Mouse (Mus musculus) MEL (cell line): Measurements from ENCODE around the gene Ppp2r2c. TPM values are rescaled to one million over a fixed set of nuclear protein-coding genes. Genes with fewer than 3 reads are reported as not detected.

Source experiments
- DNase-seq: peaks from one replicate; pipeline ENCODE4 v3.0.0; 2011; ENCODE audit warnings: low read depth, low spot score
- H3K27ac ChIP-seq: 2 replicates; pipeline ENCODE4 v1.5.1; 2012; ENCODE audit warnings: low read depth, mild to moderate bottlenecking, control low read depth, low read length, moderate library complexity; ENCODE audit not compliant: control insufficient read depth
- H3K27me3 ChIP-seq, 2 experiments: fragments of 150-350 bp in 1 of 2; sonication (generic) in 1 of 2; 2 replicates each; pipeline ENCODE4 v1.6.1; 2012; ENCODE audit warnings: low read length in 2 of 2, mild to moderate bottlenecking in 2 of 2, improper control_type of control experiment in 1 of 2, moderate library complexity in 1 of 2; ENCODE audit not compliant: insufficient read depth in 2 of 2, control insufficient read depth in 1 of 2
- H3K36me3 ChIP-seq, 2 experiments: 2 replicates each; pipeline ENCODE4 v1.6.1; 2012 to 2014; ENCODE audit warnings: low read length in 2 of 2, improper control_type of control experiment in 1 of 2, inconsistent platforms in 1 of 2, mild to moderate bottlenecking in 1 of 2; ENCODE audit not compliant: insufficient read depth in 2 of 2, control insufficient read depth in 1 of 2
- H3K4me1 ChIP-seq, 2 experiments: fragments of 150-350 bp in 1 of 2; sonication (generic) in 1 of 2; 2 replicates each; pipeline ENCODE4 v1.6.1; 2012; ENCODE audit warnings: low read length in 2 of 2, improper control_type of control experiment in 1 of 2, mild to moderate bottlenecking in 1 of 2; ENCODE audit not compliant: insufficient read depth in 2 of 2, control insufficient read depth in 1 of 2
- H3K4me3 ChIP-seq, 2 experiments: fragments of 150-350 bp in 1 of 2; sonication (generic) in 1 of 2; 2 replicates each; pipeline ENCODE4 v1.5.1; 2012; ENCODE audit warnings: low read depth in 2 of 2, low read length in 2 of 2, mild to moderate bottlenecking in 2 of 2, moderate library complexity in 2 of 2, control low read depth in 1 of 2, improper control_type of control experiment in 1 of 2; ENCODE audit not compliant: control insufficient read depth in 1 of 2, insufficient read depth in 1 of 2
- H3K79me2 ChIP-seq: 2 replicates; pipeline ENCODE4 v1.6.1; 2012; ENCODE audit warnings: mild to moderate bottlenecking, low read length, moderate library complexity; ENCODE audit not compliant: control insufficient read depth, poor library complexity, insufficient read depth
- H3K9ac ChIP-seq: 2 replicates; pipeline ENCODE4 v1.6.1; 2012; ENCODE audit warnings: low read depth, mild to moderate bottlenecking, control low read depth, low read length, moderate library complexity; ENCODE audit not compliant: control insufficient read depth, poor library complexity, severe bottlenecking
- H3K9me3 ChIP-seq: fragments of 150-350 bp; sonication (generic); replicated peaks from 2 replicates; pipeline ENCODE4 v1.6.1; 2012; ENCODE audit warnings: mild to moderate bottlenecking, low read length, improper control_type of control experiment, moderate library complexity; ENCODE audit not compliant: insufficient read depth
- BHLHE40 ChIP-seq: IDR thresholded peaks from 2 replicates; pipeline ENCODE4 v1.6.1; 2012; ENCODE audit warnings: low read depth, mild to moderate bottlenecking, inconsistent platforms, low read length, improper control_type of control experiment, borderline replicate concordance
- CTCF ChIP-seq, 3 experiments: IDR thresholded peaks in 2 of 3; conservative IDR thresholded peaks in 1 of 3; 2 replicates each; pipeline ENCODE4 v1.5.1; 2011 to 2012; ENCODE audit warnings: low read length in 3 of 3, low read depth in 2 of 3, mild to moderate bottlenecking in 2 of 3, improper control_type of control experiment in 1 of 3, inconsistent platforms in 1 of 3, mixed read lengths in 1 of 3, moderate library complexity in 1 of 3; ENCODE audit not compliant: control insufficient read depth in 1 of 3, insufficient read depth in 1 of 3, poor library complexity in 1 of 3, severe bottlenecking in 1 of 3
- E2F4 ChIP-seq: IDR thresholded peaks from 2 replicates; pipeline ENCODE4 v1.6.1; 2011; ENCODE audit warnings: low read depth, low read length, improper control_type of control experiment, borderline replicate concordance
- GABPA ChIP-seq: IDR thresholded peaks from 2 replicates; pipeline ENCODE4 v1.6.1; 2012; ENCODE audit warnings: low read depth, mild to moderate bottlenecking, inconsistent platforms, low read length, improper control_type of control experiment, moderate library complexity
- HCFC1 ChIP-seq: IDR thresholded peaks from 2 replicates; pipeline ENCODE4 v1.6.1; 2012; ENCODE audit warnings: low read depth, mild to moderate bottlenecking, inconsistent platforms, low read length, improper control_type of control experiment, moderate library complexity
- JUND ChIP-seq: IDR thresholded peaks from 2 replicates; pipeline ENCODE4 v1.6.1; 2011; ENCODE audit warnings: low read depth, mild to moderate bottlenecking, improper control_type of control experiment, low read length
- KAT2A ChIP-seq: conservative IDR thresholded peaks from 2 replicates; pipeline ENCODE4 v1.6.1; 2012; ENCODE audit warnings: low read depth, low read length, improper control_type of control experiment, inconsistent platforms
- MAFK ChIP-seq: IDR thresholded peaks from 2 replicates; pipeline ENCODE4 v1.6.1; 2011; ENCODE audit warnings: low read depth, mild to moderate bottlenecking, low read length, improper control_type of control experiment, borderline replicate concordance
- MAX ChIP-seq: IDR thresholded peaks from 2 replicates; pipeline ENCODE4 v1.6.1; 2011; ENCODE audit warnings: low read length, improper control_type of control experiment
- MEF2A ChIP-seq: IDR thresholded peaks from 2 replicates; pipeline ENCODE4 v1.6.1; 2014; ENCODE audit warnings: low read depth, mild to moderate bottlenecking, inconsistent platforms, low read length, improper control_type of control experiment; ENCODE audit not compliant: poor library complexity, insufficient replicate concordance, severe bottlenecking; ENCODE audit errors: extremely low read depth
- MXI1 ChIP-seq: IDR thresholded peaks from 2 replicates; pipeline ENCODE4 v1.6.1; 2011; ENCODE audit warnings: mild to moderate bottlenecking, low read depth, low read length, improper control_type of control experiment
- MYC ChIP-seq: IDR thresholded peaks from 2 replicates; pipeline ENCODE4 v1.6.1; 2011; ENCODE audit warnings: low read depth, mild to moderate bottlenecking, low read length, improper control_type of control experiment, moderate library complexity
- NELFE ChIP-seq: IDR thresholded peaks from 2 replicates; pipeline ENCODE4 v1.6.1; 2011; ENCODE audit warnings: low read depth, low read length, improper control_type of control experiment
- POLR2A ChIP-seq, 2 experiments: IDR thresholded peaks; 2 replicates each; pipeline ENCODE4 v1.6.1; 2011 to 2012; ENCODE audit warnings: low read length in 2 of 2, mild to moderate bottlenecking in 2 of 2, control low read depth in 1 of 2, improper control_type of control experiment in 1 of 2, low read depth in 1 of 2, moderate library complexity in 1 of 2; ENCODE audit not compliant: control insufficient read depth in 1 of 2, insufficient read depth in 1 of 2, poor library complexity in 1 of 2
- POLR2AphosphoS5 ChIP-seq: IDR thresholded peaks from 2 replicates; pipeline ENCODE4 v1.6.1; 2012; ENCODE audit warnings: low read depth, borderline replicate concordance, mild to moderate bottlenecking, inconsistent platforms, low read length, moderate library complexity, mixed read lengths
- RAD21 ChIP-seq: IDR thresholded peaks from 2 replicates; pipeline ENCODE4 v1.6.1; 2011; ENCODE audit warnings: mild to moderate bottlenecking, low read depth, low read length, improper control_type of control experiment
- RCOR1 ChIP-seq: IDR thresholded peaks from 2 replicates; pipeline ENCODE4 v1.6.1; 2012; ENCODE audit warnings: low read depth, mild to moderate bottlenecking, inconsistent platforms, low read length, improper control_type of control experiment
- TBP ChIP-seq: IDR thresholded peaks from 2 replicates; pipeline ENCODE4 v1.8.0; 2011; ENCODE audit warnings: low read depth, low read length, improper control_type of control experiment
- UBTF ChIP-seq: IDR thresholded peaks from 2 replicates; pipeline ENCODE4 v1.6.1; 2012; ENCODE audit warnings: low read depth, mild to moderate bottlenecking, inconsistent platforms, low read length, improper control_type of control experiment, moderate library complexity, borderline replicate concordance; ENCODE audit not compliant: insufficient read depth
- USF1 ChIP-seq: IDR thresholded peaks from 2 replicates; pipeline ENCODE4 v1.6.1; 2014; ENCODE audit warnings: low read depth, mild to moderate bottlenecking, inconsistent platforms, low read length, improper control_type of control experiment, moderate library complexity
- USF2 ChIP-seq, 2 experiments: IDR thresholded peaks; 2 replicates each; pipeline ENCODE4 v1.6.1; 2011 to 2012; ENCODE audit warnings: improper control_type of control experiment in 2 of 2, low read length in 2 of 2, borderline replicate concordance in 1 of 2, inconsistent platforms in 1 of 2, low read depth in 1 of 2, mild to moderate bottlenecking in 1 of 2; ENCODE audit not compliant: insufficient read depth in 1 of 2
- ZKSCAN1 ChIP-seq: IDR thresholded peaks from 2 replicates; pipeline ENCODE4 v1.6.1; 2012; ENCODE audit warnings: low read depth, mild to moderate bottlenecking, inconsistent platforms, low read length, improper control_type of control experiment, moderate library complexity
- ZMIZ1 ChIP-seq: IDR thresholded peaks from 2 replicates; pipeline ENCODE4 v1.6.1; 2012; ENCODE audit warnings: low read depth, mild to moderate bottlenecking, inconsistent platforms, low read length, improper control_type of control experiment, moderate library complexity
- ZNF384 ChIP-seq: IDR thresholded peaks from 2 replicates; pipeline ENCODE4 v1.6.1; 2012; ENCODE audit warnings: low read depth, mild to moderate bottlenecking, inconsistent platforms, low read length, improper control_type of control experiment
- polyA plus RNA-seq, 2 experiments: library from polyadenylated mRNA; stranded (reverse) in 1 of 2; unstranded in 1 of 2; fragments of >175 nt in 1 of 2; fragments of >200 nt in 1 of 2; gene quantifications; 2 replicates each; pipeline versions ENCODE4 v1.2.1 to v1.2.4; 2012; ENCODE audit warnings: low replicate concordance in 2 of 2, low read depth in 1 of 2; ENCODE audit not compliant: insufficient read length in 2 of 2, insufficient read depth in 1 of 2, missing spikeins in 1 of 2
- total RNA-seq: library from RNA; depleted of rRNA; stranded (reverse); fragments of 300-350 nt; gene quantifications from 2 replicates; pipeline ENCODE4 v1.2.3, GENCODE M21; 2012

The Ppp2r2c gene
- total and polyA plus RNA-seq, 3 experiments: not detected

DNA sequence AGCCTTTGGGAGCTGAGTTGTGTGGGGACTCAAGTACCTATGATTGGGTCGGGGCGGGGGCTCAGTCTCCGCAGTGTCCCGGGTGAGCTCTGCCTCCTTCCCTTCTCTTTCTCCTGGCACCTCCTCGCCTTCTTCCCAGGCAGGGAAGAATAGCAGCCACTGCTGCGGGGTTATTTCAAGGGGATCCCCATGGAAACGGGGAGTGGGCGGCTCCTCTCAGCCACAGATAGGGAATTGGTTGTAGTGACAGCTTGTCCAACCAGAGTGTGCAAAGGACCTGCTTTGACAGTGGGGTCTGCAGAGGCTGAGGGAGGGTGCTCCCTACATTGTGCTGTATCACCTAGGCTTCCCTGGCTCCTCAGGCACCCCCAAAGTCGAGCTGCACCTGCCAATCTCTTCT, 22.5 kb downstream of the Ppp2r2c start:
- H3K9ac ChIP-seq: no peak overlapping the region
- no peaks in the 10 kb centered on the region for H3K27me3 ChIP-seq
- no peaks in the 10 kb centered on the region for H3K4me1 ChIP-seq
- H3K79me2 ChIP-seq: no peaks in the 10 kb centered on the region
- TF ChIP-seq ZNF384: no peak
- TF ChIP-seq NELFE: no peak
- TF ChIP-seq MYC: no peak
- no peak for TF ChIP-seq MAX
- TF ChIP-seq POLR2AphosphoS5: no peak
- no peak for TF ChIP-seq CTCF (IDR thresholded peaks at IDR 0.05 in 2 of 3, conservative IDR thresholded peaks at IDR 0.05 in 1 of 3; ENCODE audit: control insufficient read depth in 1 of 3, insufficient read depth in 1 of 3, low read depth in 2 of 3, low read length in 3 of 3, poor library complexity in 1 of 3, severe bottlenecking in 1 of 3)
- TF ChIP-seq ZMIZ1: no peak
- TF ChIP-seq MXI1: no peak
- no peak for TF ChIP-seq MEF2A
- TF ChIP-seq ZKSCAN1: no peak
- TF ChIP-seq GABPA: no peak
- TF ChIP-seq HCFC1: no peak
- no peak for TF ChIP-seq USF2 (IDR thresholded peaks at IDR 0.05; ENCODE audit: borderline replicate concordance in 1 of 2, insufficient read depth in 1 of 2, low read depth in 1 of 2, low read length in 2 of 2)
- no peaks in the 10 kb centered on the region for H3K36me3 ChIP-seq
- no peak overlapping the region for H3K27ac ChIP-seq
- DNase-seq: no peak
- H3K4me3 ChIP-seq: no peak overlapping the region
- H3K9me3 ChIP-seq: no peaks in the 10 kb centered on the region

DNA sequence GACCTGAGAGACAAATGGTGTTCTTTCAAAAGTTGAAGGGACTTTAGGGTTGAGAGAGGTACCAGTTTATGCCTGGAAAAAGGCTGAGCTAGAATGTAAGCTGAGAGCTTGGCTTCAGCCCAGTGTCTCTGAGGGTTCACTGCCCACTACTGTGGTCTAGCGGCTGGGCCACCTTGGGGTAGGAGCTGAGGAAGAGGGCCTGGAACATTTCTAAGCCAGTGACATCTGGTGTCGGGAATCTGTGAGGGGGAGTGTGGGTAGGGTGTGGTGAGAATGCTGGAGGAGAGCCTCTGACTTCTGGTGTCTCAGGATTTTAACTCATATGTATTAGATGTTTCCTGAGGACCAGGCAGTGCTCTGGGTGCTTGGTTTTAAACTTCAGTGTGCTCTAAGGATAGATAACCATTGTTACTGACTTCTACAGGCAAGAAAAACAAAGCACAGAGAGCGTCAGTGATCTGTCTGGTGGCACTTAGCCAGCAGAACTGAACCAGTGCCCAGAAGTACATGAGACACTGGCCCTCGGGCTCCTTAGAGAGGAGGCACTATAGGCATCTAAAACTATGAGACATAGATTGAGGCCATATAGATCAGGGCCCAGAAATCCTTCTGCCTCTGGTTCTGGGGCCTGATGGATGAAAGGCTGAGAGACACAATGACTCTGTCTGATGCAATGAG, 23.6 kb downstream of the Ppp2r2c start:
- DNase-seq: no peak
- no peaks in the 10 kb centered on the region for H3K4me1 ChIP-seq
- H3K36me3 ChIP-seq: no peaks in the 10 kb centered on the region
- no peak overlapping the region for H3K27ac ChIP-seq
- H3K9ac ChIP-seq: no peak overlapping the region
- no peak for TF ChIP-seq KAT2A
- TF ChIP-seq RCOR1: no peak
- TF ChIP-seq BHLHE40: no peak
- no peak for TF ChIP-seq NELFE
- no peak for TF ChIP-seq ZKSCAN1
- TF ChIP-seq JUND: no peak
- TF ChIP-seq USF1: no peak
- TF ChIP-seq POLR2AphosphoS5: no peak
- TF ChIP-seq MYC: no peak
- TF ChIP-seq TBP: no peak
- TF ChIP-seq HCFC1: no peak
- no peak for TF ChIP-seq MEF2A
- no peak for TF ChIP-seq UBTF
- TF ChIP-seq POLR2A (IDR thresholded peaks at IDR 0.05; ENCODE audit: control insufficient read depth in 1 of 2, insufficient read depth in 1 of 2, low read depth in 1 of 2, low read length in 2 of 2, poor library complexity in 1 of 2): no peak
- no peak for TF ChIP-seq RAD21
- no peak for TF ChIP-seq E2F4
- no peak for TF ChIP-seq MAFK
- H3K27me3 ChIP-seq: no peaks in the 10 kb centered on the region
- H3K9me3 ChIP-seq: no peaks in the 10 kb centered on the region
- H3K79me2 ChIP-seq: no peaks in the 10 kb centered on the region
- no peak overlapping the region for H3K4me3 ChIP-seq
